Mouse (Mus musculus) CH12.LX (cell line): ENCODE measurements around the gene Egfl8. TPM values are rescaled to one million over a fixed set of nuclear protein-coding genes. Genes with fewer than 3 reads are reported as not detected.

Experiments used
- DNase-seq: peaks from one replicate; pipeline ENCODE4 v3.0.0-alpha.2; 2013; ENCODE audit errors: extremely low read depth
- H3K27ac ChIP-seq: 2 replicates; pipeline ENCODE4 v1.5.1; 2012; ENCODE audit warnings: low read depth, mild to moderate bottlenecking, control low read depth, moderate library complexity; ENCODE audit not compliant: insufficient read depth
- H3K27me3 ChIP-seq: replicated peaks from 2 replicates; pipeline ENCODE3; 2012; ENCODE audit warnings: inconsistent platforms
- H3K36me3 ChIP-seq, 2 experiments: replicated peaks in 1 of 2; 2 replicates each; pipeline versions ENCODE3 to v1.6.1; 2012; ENCODE audit warnings: inconsistent platforms in 1 of 2, low read length in 1 of 2, mild to moderate bottlenecking in 1 of 2, mixed read lengths in 1 of 2, moderate library complexity in 1 of 2; ENCODE audit not compliant: control insufficient read depth in 1 of 2, insufficient read depth in 1 of 2
- H3K4me1 ChIP-seq, 2 experiments: 2 replicates each; pipeline ENCODE4 v1.6.1; 2012; ENCODE audit warnings: inconsistent platforms in 1 of 2, moderate library complexity in 1 of 2; ENCODE audit not compliant: insufficient read depth in 2 of 2, control insufficient read depth in 1 of 2
- H3K4me2 ChIP-seq: 2 replicates; pipeline ENCODE4 v1.6.1; 2012; ENCODE audit warnings: low read depth, mild to moderate bottlenecking, control low read depth; ENCODE audit not compliant: poor library complexity, insufficient read depth, severe bottlenecking
- H3K4me3 ChIP-seq, 3 experiments: fragments of 150-350 bp in 1 of 3; sonication (generic) in 1 of 3; replicated peaks in 1 of 3; 2 replicates each; pipeline versions ENCODE3 to v1.5.1; 2011 to 2012; ENCODE audit warnings: low read depth in 2 of 3, low read length in 2 of 3, mild to moderate bottlenecking in 2 of 3, moderate library complexity in 2 of 3, control low read depth in 1 of 3, improper control_type of control experiment in 1 of 3, inconsistent platforms in 1 of 3, mixed read lengths in 1 of 3; ENCODE audit not compliant: poor library complexity in 1 of 3
- H3K79me2 ChIP-seq: replicated peaks from 2 replicates; pipeline ENCODE4 v1.6.1; 2012; ENCODE audit warnings: mild to moderate bottlenecking, moderate library complexity; ENCODE audit not compliant: control insufficient read depth, poor library complexity, insufficient read depth, severe bottlenecking; ENCODE audit errors: extremely low read depth
- H3K9ac ChIP-seq: 2 replicates; pipeline ENCODE4 v1.6.1; 2012; ENCODE audit warnings: low read depth, mild to moderate bottlenecking, control low read depth, moderate library complexity; ENCODE audit not compliant: insufficient read depth
- H3K9me3 ChIP-seq: replicated peaks from 2 replicates; pipeline ENCODE3; 2012; ENCODE audit warnings: low read length, inconsistent platforms, mixed read lengths
- BHLHE40 ChIP-seq: IDR thresholded peaks from 2 replicates; pipeline ENCODE4 v1.6.1; 2011; ENCODE audit warnings: mild to moderate bottlenecking, low read depth, low read length, improper control_type of control experiment
- CHD1 ChIP-seq: IDR thresholded peaks from 2 replicates; pipeline ENCODE4 v1.6.1; 2012; ENCODE audit warnings: low read depth, low read length, improper control_type of control experiment, inconsistent platforms
- CTCF ChIP-seq, 2 experiments: IDR thresholded peaks in 1 of 2; conservative IDR thresholded peaks in 1 of 2; 2 replicates each; pipeline ENCODE4 v1.5.1; 2011 to 2012; ENCODE audit warnings: low read depth in 2 of 2, low read length in 2 of 2, improper control_type of control experiment in 1 of 2, inconsistent platforms in 1 of 2, mild to moderate bottlenecking in 1 of 2, moderate library complexity in 1 of 2
- ELF1 ChIP-seq: IDR thresholded peaks from 2 replicates; pipeline ENCODE4 v1.6.1; 2014; ENCODE audit warnings: low read depth, mild to moderate bottlenecking, inconsistent platforms, low read length, improper control_type of control experiment
- JUN ChIP-seq: IDR thresholded peaks from 2 replicates; pipeline ENCODE4 v1.6.1; 2011; ENCODE audit warnings: low read depth, mild to moderate bottlenecking, low read length, improper control_type of control experiment, moderate library complexity; ENCODE audit not compliant: insufficient read depth
- MAZ ChIP-seq: IDR thresholded peaks from 2 replicates; pipeline ENCODE4 v1.6.1; 2012; ENCODE audit warnings: low read depth, mild to moderate bottlenecking, inconsistent platforms, low read length, improper control_type of control experiment, moderate library complexity
- MXI1 ChIP-seq: IDR thresholded peaks from 2 replicates; pipeline ENCODE4 v1.6.1; 2011; ENCODE audit warnings: mild to moderate bottlenecking, low read depth, low read length, improper control_type of control experiment
- NELFE ChIP-seq: IDR thresholded peaks from 2 replicates; pipeline ENCODE4 v1.6.1; 2011; ENCODE audit warnings: low read depth, low read length, improper control_type of control experiment
- POLR2A ChIP-seq: IDR thresholded peaks from 2 replicates; pipeline ENCODE4 v1.6.1; 2011; ENCODE audit warnings: low read depth, mild to moderate bottlenecking, improper control_type of control experiment, low read length
- POLR2AphosphoS2 ChIP-seq: IDR thresholded peaks from 2 replicates; pipeline ENCODE4 v1.6.1; 2011; ENCODE audit warnings: low read depth, low read length, improper control_type of control experiment
- RAD21 ChIP-seq: IDR thresholded peaks from 2 replicates; pipeline ENCODE4 v1.6.1; 2011; ENCODE audit warnings: low read depth, mild to moderate bottlenecking, low read length, improper control_type of control experiment, moderate library complexity
- RCOR1 ChIP-seq: conservative IDR thresholded peaks from 2 replicates; pipeline ENCODE4 v1.6.1; 2012; ENCODE audit warnings: low read depth, mild to moderate bottlenecking, inconsistent platforms, low read length, improper control_type of control experiment
- SMC3 ChIP-seq: IDR thresholded peaks from 2 replicates; pipeline ENCODE4 v1.6.1; 2011; ENCODE audit warnings: low read depth, low read length, improper control_type of control experiment
- TBP ChIP-seq: conservative IDR thresholded peaks from 2 replicates; pipeline ENCODE4 v1.6.1; 2011; ENCODE audit warnings: low read depth, low read length, improper control_type of control experiment
- TCF12 ChIP-seq: IDR thresholded peaks from 2 replicates; pipeline ENCODE4 v1.6.1; 2014; ENCODE audit warnings: low read depth, mild to moderate bottlenecking, inconsistent platforms, low read length, improper control_type of control experiment
- dilution Hi-C: fragments of 300-500 bp; cut with MboI; formaldehyde crosslinking; loops from 2 replicates; pipeline ENCODE4 v1.14.3; 2020; ENCODE audit warnings: low sequenced_read_pairs; ENCODE audit not compliant: extremely low pct_unique_long_range_greater_than_20kb, extremely low pct_ligation_motif_present
- in situ Hi-C: fragments of 300-500 bp; cut with MboI; formaldehyde crosslinking; loops from 3 replicates; pipeline ENCODE4 v1.14.3; 2019; ENCODE audit warnings: low sequenced_read_pairs, low pct_ligation_motif_present, low pct_unique_long_range_greater_than_20kb, mixed read lengths
- polyA plus RNA-seq: library from polyadenylated mRNA; unstranded; fragments of >175 nt; gene quantifications from 2 replicates; pipeline ENCODE4 v1.2.1, GENCODE M21; 2012; ENCODE audit warnings: low read depth; ENCODE audit not compliant: insufficient read length
- total RNA-seq, 2 experiments: library from RNA; depleted of rRNA; stranded (reverse); fragments of 300-350 nt in 1 of 2; fragments of >200 nt in 1 of 2; gene quantifications; 2 replicates each; pipeline ENCODE4 v1.2.3; 2012 to 2014

Gene Egfl8
- total and polyA plus RNA-seq, 3 experiments, result not detected

DNA sequence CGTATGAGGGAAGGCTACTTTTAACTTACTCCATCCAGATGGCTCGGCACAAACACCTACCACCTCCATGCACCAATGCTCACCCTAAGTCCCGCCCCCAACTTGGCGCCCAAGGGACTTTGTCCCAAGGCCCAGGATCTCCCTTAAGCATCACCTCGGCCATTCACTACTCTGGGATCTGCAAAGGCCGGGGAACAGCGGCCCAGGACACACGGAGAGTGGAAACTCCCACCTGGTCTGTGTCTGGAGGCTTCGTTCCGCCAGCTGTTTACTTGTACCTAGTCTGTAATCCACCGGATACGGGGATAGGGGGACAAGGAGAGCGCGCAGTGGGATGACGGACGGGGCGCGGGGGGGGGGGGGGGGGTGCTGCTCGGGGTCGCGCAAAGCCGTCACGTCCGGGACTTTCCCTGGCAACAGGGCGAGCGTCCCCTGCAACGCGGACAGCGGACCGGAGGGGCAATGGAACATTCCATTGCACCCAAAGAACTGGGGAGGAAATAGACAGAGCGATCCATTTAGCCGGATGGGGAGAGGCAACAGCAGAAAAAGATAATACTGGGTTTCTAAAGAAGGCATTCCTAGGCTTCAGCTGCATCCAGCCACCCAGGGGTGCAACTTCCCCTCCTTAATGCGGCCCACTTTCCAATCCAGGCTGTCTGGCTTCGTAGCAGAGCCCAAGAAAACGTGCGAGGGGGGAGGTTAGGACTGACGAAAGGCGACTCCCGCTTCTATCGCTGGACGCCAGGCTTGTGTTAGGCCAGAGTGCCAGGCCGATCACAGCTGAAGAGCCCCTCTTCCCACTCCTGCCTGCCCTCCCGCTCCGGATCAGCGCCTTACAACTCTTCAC lies 11.5 kb upstream of the Egfl8 start:
- no peak overlapping the region for H3K27ac ChIP-seq
- H3K4me3 ChIP-seq, result peak overlapping the region in 2 of 3 experiments; percentile 48 to 49
- peaks cover 2% of the 10 kb centered on the region for H3K9me3 ChIP-seq
- peak overlapping the region; percentile 75 for H3K4me2 ChIP-seq
- no peaks in the 10 kb centered on the region for H3K36me3 ChIP-seq
- peaks cover 2 to 3% of the 10 kb centered on the region in 2 experiments; a peak in 2 of 4 replicates for H3K4me1 ChIP-seq
- in situ Hi-C loops (no loop called here), dilution Hi-C loops (no loop called here)
- H3K79me2 ChIP-seq, result no peaks in the 10 kb centered on the region
- peaks cover 48% of the 10 kb centered on the region for H3K27me3 ChIP-seq
- peak overlapping the region; percentile 10 for H3K9ac ChIP-seq
- no peak for TF ChIP-seq BHLHE40
- peak; percentile 92; the same call in 1 of the 2 replicates for TF ChIP-seq CHD1
- 0 out of 2 replicates have a peak, but pooled peaks have one; percentile 16 for TF ChIP-seq ELF1
- TF ChIP-seq MXI1, result peak; percentile 64
- TF ChIP-seq POLR2A, result no peak
- no peak for TF ChIP-seq JUN
- no peak for DNase-seq

DNA sequence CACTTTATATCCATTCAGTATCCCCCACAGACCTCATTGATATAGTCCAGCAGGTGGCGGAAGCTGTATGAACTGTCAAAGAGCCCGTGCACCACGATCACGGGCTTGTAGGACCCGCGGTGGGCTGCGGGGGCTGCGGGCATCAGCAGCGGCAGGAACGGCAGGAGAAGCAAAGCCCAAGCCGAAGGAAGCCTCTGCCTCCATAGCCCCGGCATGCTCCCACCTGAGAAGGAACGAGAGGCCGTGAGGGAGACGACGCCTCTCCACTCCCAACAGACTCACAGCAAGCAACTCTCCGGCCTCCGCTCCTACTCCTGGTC lies 11.0 kb upstream of the Egfl8 start:
- no peak for DNase-seq
- peaks cover 2% of the 10 kb centered on the region for H3K9me3 ChIP-seq
- H3K9ac ChIP-seq, result peak overlapping the region; percentile 10; the same call in 1 of the 2 replicates
- H3K4me1 ChIP-seq, result peaks cover 2 to 3% of the 10 kb centered on the region in 2 experiments; a peak in 2 of 4 replicates
- dilution Hi-C loops (no loop called here), in situ Hi-C loops (no loop called here)
- H3K36me3 ChIP-seq, result no peaks in the 10 kb centered on the region
- no peak overlapping the region for H3K27ac ChIP-seq
- peak; percentile 15 for TF ChIP-seq RAD21
- TF ChIP-seq NELFE, result no peak
- TF ChIP-seq CTCF (conservative IDR thresholded peaks at IDR 0.05 in 1 of 2, IDR thresholded peaks at IDR 0.05 in 1 of 2; ENCODE audit: low read depth in 2 of 2, low read length in 2 of 2), result peak in 1 of 2 experiments; percentile 44; a peak in 2 of 4 replicates
- no peak for TF ChIP-seq TBP
- no peak for TF ChIP-seq POLR2AphosphoS2
- no peak for TF ChIP-seq RCOR1
- peak; percentile 27 for TF ChIP-seq SMC3
- TF ChIP-seq MXI1, result no peak
- no peak for TF ChIP-seq MAZ
- TF ChIP-seq TCF12, result no peak
- H3K79me2 ChIP-seq, result no peaks in the 10 kb centered on the region
- peaks cover 45% of the 10 kb centered on the region for H3K27me3 ChIP-seq
- peak overlapping the region; percentile 75 for H3K4me2 ChIP-seq
- peak overlapping the region in 2 of 3 experiments; percentile 48 to 49 for H3K4me3 ChIP-seq
